Mouse (Mus musculus): Measurements from ENCODE around the gene Dpf3. TPM values are rescaled to one million over a fixed set of nuclear protein-coding genes. Genes with fewer than 3 reads are reported as not detected.

The Dpf3 gene
- total RNA-seq, 2 experiments from 2014 or later, result 20.7 to 26.0 TPM

GRCm38 (mm10) chr12:83364771-83365170, 122.7 kb downstream of the Dpf3 start:
- intact Hi-C loops (cut with DNase I), result loop anchor here (5.0 kb wide), 1 partner anchor 138 kb away; no protein-coding TSS in a partner anchor
- DNase-seq, result no peak

- DNase-seq, result no peak
- intact Hi-C loops (cut with DNase I), result no loop called here
Measured at GRCm38 (mm10) chr12:83361801-83362200, 125.7 kb downstream of the Dpf3 start.

- peak; percentile 30 to 42 for DNase-seq
- intact Hi-C loops (cut with DNase I), result no loop called here
Measured at GRCm38 (mm10) chr12:83352640-83353039, 134.9 kb downstream of the Dpf3 start.

DNA sequence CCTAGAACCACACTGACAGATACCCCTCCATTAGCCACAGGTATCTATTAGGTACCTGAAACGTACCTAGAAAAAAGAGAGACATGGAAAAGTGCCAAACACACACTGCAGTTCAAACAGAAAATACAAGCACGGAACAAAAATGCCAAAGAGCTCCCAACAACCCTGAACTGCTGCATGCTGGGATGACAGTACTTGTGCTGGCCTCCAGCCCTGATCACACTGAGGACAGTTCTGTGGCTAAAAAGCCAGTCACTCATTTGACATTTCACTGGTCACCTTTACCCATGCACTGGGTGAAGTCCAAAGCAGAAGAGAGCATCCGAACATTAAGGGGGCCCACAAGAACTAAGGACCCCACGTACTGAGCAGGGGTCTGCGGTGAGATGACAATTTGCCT, 137.8 kb downstream of the Dpf3 start:
- intact Hi-C loops (cut with DNase I), result no loop called here
- no peak for DNase-seq

DNA sequence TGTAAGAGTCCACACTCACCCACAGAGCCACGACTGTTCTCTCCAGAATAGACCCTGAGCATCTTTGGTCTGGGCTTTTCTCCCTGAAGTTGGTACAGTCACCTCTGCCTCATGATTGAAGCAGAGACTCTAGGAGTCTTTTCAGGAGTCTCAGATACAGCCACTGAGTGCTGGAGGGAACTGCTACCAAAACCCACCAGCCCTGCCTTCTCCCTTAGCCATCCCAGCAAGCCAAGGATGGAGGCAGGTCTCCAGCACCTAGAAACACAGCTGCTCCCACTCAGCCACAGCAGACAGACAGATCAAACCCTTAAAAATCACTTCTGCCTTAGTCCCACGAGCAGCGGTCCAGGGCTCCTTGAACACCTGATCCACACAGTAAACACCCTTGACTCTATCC, 139.3 kb downstream of the Dpf3 start:
- intact Hi-C loops (cut with DNase I), result no loop called here
- DNase-seq, result no peak

- intact Hi-C loops (cut with DNase I), result no loop called here
- DNase-seq, result peak; percentile 44 to 63
Measured at GRCm38 (mm10) chr12:83342875-83343185, 144.7 kb downstream of the Dpf3 start.

GRCm38 (mm10) chr12:83342035-83342874, 145.3 kb downstream of the Dpf3 start:
- DNase-seq, result no peak
- intact Hi-C loops (cut with DNase I), result no loop called here

DNA sequence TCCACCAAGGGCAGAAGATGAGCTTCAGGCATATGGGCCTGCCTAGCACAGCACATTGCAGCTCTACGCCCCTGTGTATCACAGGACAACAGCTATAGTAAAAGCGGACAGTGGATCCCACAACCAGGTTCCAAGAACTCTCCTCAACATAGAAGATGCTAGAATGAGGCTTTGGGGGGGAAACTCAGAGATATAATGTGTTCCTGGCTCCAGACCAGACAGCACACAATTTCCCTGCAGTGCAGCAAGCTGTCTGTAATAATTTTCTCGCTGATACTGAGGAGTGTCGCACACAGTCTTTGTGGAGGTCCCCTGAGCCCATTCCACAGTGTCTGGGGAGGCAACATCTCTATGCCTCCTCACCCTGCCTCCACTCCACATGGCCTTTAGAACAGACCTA, 146.6 kb downstream of the Dpf3 start:
- no peak for DNase-seq
- intact Hi-C loops (cut with DNase I), result no loop called here

GRCm38 (mm10) chr12:83338345-83338744, 149.2 kb downstream of the Dpf3 start:
- DNase-seq, result no peak
- intact Hi-C loops (cut with DNase I), result no loop called here

- DNase-seq, result no peak
- intact Hi-C loops (cut with DNase I), result no loop called here
Measured at GRCm38 (mm10) chr12:83337776-83338149, 149.8 kb downstream of the Dpf3 start.

- intact Hi-C loops (cut with DNase I), result no loop called here
Measured at GRCm38 (mm10) chr12:83337077-83337775, 150.3 kb downstream of the Dpf3 start.

DNA sequence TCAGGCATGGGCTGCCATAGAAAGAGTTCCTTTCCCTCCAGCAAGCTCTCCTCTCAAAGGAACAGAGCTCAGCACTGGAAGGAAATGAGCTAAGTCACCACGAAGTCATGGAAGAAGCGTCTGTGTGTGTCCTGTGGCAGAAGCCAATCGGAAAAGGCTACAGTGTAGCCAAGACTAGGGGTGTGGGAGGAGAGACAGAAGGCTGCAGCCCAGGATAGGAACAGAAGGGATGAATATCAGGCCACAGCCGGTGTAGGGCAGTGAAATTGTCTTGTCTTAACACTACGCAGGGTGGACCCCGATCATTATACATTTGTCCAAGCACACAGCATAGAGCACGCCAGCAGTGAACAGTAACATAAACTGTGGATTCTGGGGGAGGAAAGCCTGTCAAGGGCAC, 157.5 kb downstream of the Dpf3 start:
- intact Hi-C loops (cut with DNase I), result no loop called here

More at GRCm38 (mm10) chr12:83337077-83337775, 150.3 kb downstream of the Dpf3 start:
- DNase-seq, result no peak

DNA sequence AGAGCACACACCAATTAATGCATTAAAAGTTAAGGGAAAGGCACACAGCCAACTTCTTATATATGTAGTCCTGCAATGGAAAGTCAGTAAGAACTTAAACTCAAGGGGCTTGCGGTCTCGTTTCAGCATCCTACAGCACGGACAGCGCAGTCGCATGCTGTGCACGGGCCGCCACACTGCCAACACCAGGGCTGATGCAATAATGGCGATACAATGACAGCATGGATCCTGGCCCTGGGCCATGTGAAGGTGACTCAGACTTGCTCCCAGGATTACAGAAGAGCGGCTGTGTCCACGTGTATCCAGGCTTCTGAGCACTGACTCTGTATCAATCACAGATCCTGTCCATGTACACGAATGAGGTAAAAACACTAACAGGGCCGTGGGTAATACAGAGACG, 158.6 kb downstream of the Dpf3 start:
- intact Hi-C loops (cut with DNase I), result no loop called here
- DNase-seq, result peak in 1 of 2 experiments; percentile 40

More for the DNA sequence above, 157.5 kb downstream of the Dpf3 start:
- no peak for DNase-seq

DNA sequence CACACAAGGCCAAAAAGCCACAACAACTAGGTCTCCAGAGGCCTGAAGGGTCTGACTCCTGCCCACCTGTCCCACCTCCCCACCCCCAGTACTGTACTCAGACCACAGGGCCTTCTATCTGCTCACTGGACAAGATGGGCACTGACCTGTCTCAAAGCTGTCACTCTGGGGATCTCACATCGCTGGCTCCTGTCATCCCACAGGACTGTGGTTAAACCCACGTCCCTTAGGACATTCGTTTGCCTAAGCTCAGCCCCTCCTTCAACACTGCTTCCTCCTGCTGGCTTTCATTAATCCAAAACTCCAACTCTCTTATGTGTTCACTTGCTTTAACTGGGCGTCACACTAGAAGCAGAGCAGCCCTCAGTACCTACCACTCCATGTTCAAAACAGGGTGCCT, 159.0 kb downstream of the Dpf3 start:
- no peak for DNase-seq
- intact Hi-C loops (cut with DNase I), result no loop called here

GRCm38 (mm10) chr12:83327451-83327850, 160.1 kb downstream of the Dpf3 start:
- DNase-seq, result no peak
- intact Hi-C loops (cut with DNase I), result no loop called here

DNA sequence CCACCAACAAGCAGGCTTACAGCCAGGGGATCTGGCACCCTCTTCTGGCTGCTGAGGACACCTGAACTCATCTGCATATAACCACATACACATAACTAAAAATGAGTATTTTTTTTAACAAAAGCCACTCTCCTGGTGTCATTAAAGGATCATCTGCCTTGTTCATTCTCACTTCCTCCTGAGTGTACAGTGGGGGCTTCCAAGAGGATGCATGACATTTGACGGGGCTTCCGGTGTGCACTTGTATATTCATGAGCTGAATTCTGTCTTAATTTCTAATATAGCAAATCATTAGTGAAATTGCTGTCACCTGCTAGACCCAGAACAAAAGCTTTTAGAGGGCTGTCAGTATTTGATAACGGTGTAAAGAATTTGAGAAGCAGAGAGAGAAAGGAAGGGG, 166.8 kb downstream of the Dpf3 start:
- DNase-seq, result no peak
- intact Hi-C loops (cut with DNase I), result no loop called here

GRCm38 (mm10) chr12:83317646-83318443, 169.7 kb downstream of the Dpf3 start:
- no peak for DNase-seq
- intact Hi-C loops (cut with DNase I), result no loop called here

GRCm38 (mm10) chr12:83314666-83315065, 172.8 kb downstream of the Dpf3 start:
- intact Hi-C loops (cut with DNase I), result no loop called here
- DNase-seq, result no peak

DNA sequence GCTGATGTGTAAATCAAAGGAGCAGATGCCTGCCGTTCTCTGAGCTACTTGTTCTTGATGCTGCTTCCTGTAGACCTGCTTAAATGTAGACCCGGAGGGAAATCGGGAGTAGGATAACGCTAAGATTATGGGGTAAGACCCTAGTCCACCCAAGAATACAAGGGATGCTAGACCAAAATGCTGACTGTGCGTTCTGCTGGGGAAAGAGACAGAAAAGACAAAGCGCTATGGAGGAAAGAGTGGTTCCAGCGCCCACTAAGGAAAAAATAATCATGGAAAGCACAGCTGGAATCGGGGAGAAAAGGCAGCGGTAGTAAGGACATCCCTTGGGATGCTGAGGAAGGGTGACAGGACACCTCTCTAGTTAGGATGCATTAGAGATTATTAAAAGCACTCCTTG, 174.7 kb downstream of the Dpf3 start:
- no peak for DNase-seq
- intact Hi-C loops (cut with DNase I), result no loop called here

GRCm38 (mm10) chr12:83310567-83310966, 176.9 kb downstream of the Dpf3 start:
- no peak for DNase-seq
- intact Hi-C loops (cut with DNase I), result no loop called here
